Mouse (Mus musculus) limb, embryonic 12.5 days (tissue): ENCODE measurements at regions not wholly inside any gene's neighbourhood (a gene's known extent, or its start where the extent isn't known, plus 50 kb on each side); places are given as distances from the start of the nearest gene placed in this dataset.
A peak's percentile ranks its signal among the peaks of the same experiment; 100 is the strongest.

Experiments
- ATAC-seq: fragments of 200-750 bp; cut with Nextera tagmentation; 2 replicates; pipeline ENCODE4 v1.8.0; 2017; ENCODE audit warnings: low read depth, moderate TSS enrichment; ENCODE audit not compliant: insufficient number of reproducible peaks, insufficient read depth, low FRiP score, low TSS enrichment
- H3K27ac ChIP-seq: fragments of 300-500 bp; sonication (generic); 2 replicates; pipeline ENCODE4 v1.5.1; 2016; ENCODE audit warnings: mild to moderate bottlenecking, moderate library complexity
- H3K27me3 ChIP-seq: fragments of 300-500 bp; sonication (generic); 2 replicates; pipeline ENCODE4 v1.6.1; 2016; ENCODE audit warnings: mild to moderate bottlenecking, moderate library complexity
- H3K36me3 ChIP-seq: fragments of 300-500 bp; sonication (generic); 2 replicates; pipeline ENCODE4 v1.6.1; 2016; ENCODE audit warnings: mild to moderate bottlenecking, moderate library complexity
- H3K4me1 ChIP-seq: fragments of 300-500 bp; sonication (generic); replicated peaks from 2 replicates; pipeline ENCODE4 v1.6.1; 2016
- H3K4me2 ChIP-seq: fragments of 300-500 bp; sonication (generic); 2 replicates; pipeline ENCODE4 v1.6.1; 2016; ENCODE audit warnings: mild to moderate bottlenecking, moderate library complexity
- H3K4me3 ChIP-seq: fragments of 300-500 bp; sonication (generic); replicated peaks from 2 replicates; pipeline ENCODE4 v1.5.1; 2016; ENCODE audit warnings: mild to moderate bottlenecking
- H3K9ac ChIP-seq: fragments of 300-500 bp; sonication (generic); replicated peaks from 2 replicates; pipeline ENCODE4 v1.6.1; 2016; ENCODE audit warnings: mild to moderate bottlenecking, moderate library complexity
- H3K9me3 ChIP-seq: fragments of 300-500 bp; sonication (generic); 2 replicates; pipeline ENCODE4 v1.6.1; 2016; ENCODE audit warnings: mild to moderate bottlenecking, moderate library complexity
- WGBS: fragments of 180-500 bp; shearing (Covaris S2); methylation state at CpG from one replicate; pipeline ENCODE4 v1.1.7; 2016; 5-methylcytosine and 5-hydroxymethylcytosine counted together

DNA sequence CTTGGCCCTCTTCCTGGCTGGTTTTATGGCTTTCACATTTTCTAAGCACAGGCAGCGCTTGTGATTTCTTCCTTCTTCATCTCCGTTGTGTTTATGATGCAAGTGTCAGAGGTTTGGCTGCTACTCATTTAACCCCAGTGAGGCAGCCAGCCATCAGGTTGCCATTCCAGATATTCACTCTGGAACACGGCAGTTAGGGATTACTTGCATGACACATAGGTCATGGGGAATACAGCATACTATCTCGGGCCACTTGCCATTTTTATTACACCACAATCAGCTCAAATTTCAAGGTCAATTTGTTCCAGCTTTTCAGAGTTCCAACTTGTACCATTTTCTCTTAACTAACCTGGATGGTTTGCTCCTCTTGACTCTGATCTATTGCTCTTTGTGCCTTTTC is 223.7 kb upstream of the Ccdc54 start:
- Histone ChIP-seq H3K4me2 (no peak overlapping the region), H3K4me3 (no peak overlapping the region), H3K36me3 (no peaks in the 10 kb centered on the region), H3K9ac (no peak overlapping the region), H3K9me3 (no peaks in the 10 kb centered on the region), H3K4me1 (peaks cover 12% of the 10 kb centered on the region), H3K27ac (no peak overlapping the region), H3K27me3 (no peaks in the 10 kb centered on the region)
- WGBS: 14% methylated on average over 4 of the region's 4 CpGs
- ATAC-seq: no peak

DNA sequence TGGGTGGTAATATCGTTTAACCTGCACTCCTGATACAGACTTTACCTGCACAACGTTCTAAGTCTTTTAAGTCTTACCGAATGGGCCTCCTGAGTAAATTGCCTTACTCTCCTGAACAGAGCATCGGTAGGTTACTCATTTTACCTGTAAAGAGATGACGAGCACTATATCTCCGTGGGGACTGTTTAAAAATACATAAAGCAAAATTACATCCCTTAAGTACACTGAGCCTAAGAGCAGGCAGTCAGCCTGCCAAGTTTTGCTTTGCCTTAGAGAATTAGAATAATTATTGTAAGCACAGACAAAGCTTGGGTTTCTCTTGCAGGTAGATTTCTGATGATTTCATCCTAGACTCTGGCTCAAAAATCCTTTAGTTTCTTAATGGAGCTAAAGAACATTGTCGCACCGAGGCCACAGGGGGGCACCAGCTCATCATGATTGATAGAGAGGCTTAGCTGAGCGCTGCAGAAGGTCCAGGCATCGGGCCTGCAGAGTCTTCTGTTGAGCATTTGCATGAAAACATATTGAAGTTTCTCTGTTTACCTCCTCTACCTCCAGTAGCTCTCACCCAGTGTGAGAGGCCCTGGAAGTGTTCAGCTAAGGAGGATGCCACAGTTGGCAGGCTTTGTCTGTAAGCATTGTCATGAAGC is 208.3 kb upstream of the Ccdc54 start:
- H3K4me3 ChIP-seq: no peak overlapping the region
- H3K9ac ChIP-seq: no peak overlapping the region
- no peak overlapping the region for H3K4me2 ChIP-seq
- ATAC-seq: peak; percentile 71
- no peaks in the 10 kb centered on the region for H3K27me3 ChIP-seq
- no peaks in the 10 kb centered on the region for H3K9me3 ChIP-seq
- 45% methylated on average over 10 of the region's 10 CpGs for WGBS
- no peak overlapping the region for H3K27ac ChIP-seq
- 0 out of 2 replicates have a peak, but pooled peaks cover 3% of the 10 kb centered on the region for H3K4me1 ChIP-seq
- no peaks in the 10 kb centered on the region for H3K36me3 ChIP-seq

GRCm38 (mm10) chr16:50798095-50798494 is 207.1 kb upstream of the Ccdc54 start:
- Histone ChIP-seq H3K4me2 (no peak overlapping the region), H3K36me3 (no peaks in the 10 kb centered on the region), H3K27me3 (no peaks in the 10 kb centered on the region), H3K27ac (no peak overlapping the region), H3K4me3 (no peak overlapping the region), H3K9me3 (no peaks in the 10 kb centered on the region), H3K9ac (no peak overlapping the region), H3K4me1 (peaks cover 7% of the 10 kb centered on the region)
- 79% methylated on average over 6 of the region's 6 CpGs for WGBS
- no peak for ATAC-seq

GRCm38 (mm10) chr16:50792960-50793359 is 202.0 kb upstream of the Ccdc54 start:
- WGBS: 79% methylated on average over 2 of the region's 2 CpGs
- H3K36me3 ChIP-seq: no peaks in the 10 kb centered on the region
- H3K4me1 ChIP-seq: peaks cover 8% of the 10 kb centered on the region
- H3K4me2 ChIP-seq: no peak overlapping the region
- no peak overlapping the region for H3K9ac ChIP-seq
- no peak for ATAC-seq
- H3K27me3 ChIP-seq: no peaks in the 10 kb centered on the region
- no peaks in the 10 kb centered on the region for H3K9me3 ChIP-seq
- no peak overlapping the region for H3K4me3 ChIP-seq
- no peak overlapping the region for H3K27ac ChIP-seq

GRCm38 (mm10) chr16:50792506-50792905 is 201.6 kb upstream of the Ccdc54 start:
- Histone ChIP-seq H3K9ac (no peak overlapping the region), H3K36me3 (no peaks in the 10 kb centered on the region), H3K9me3 (no peaks in the 10 kb centered on the region), H3K4me2 (no peak overlapping the region), H3K27me3 (no peaks in the 10 kb centered on the region), H3K4me1 (peaks cover 8% of the 10 kb centered on the region), H3K27ac (no peak overlapping the region), H3K4me3 (no peak overlapping the region)
- no peak for ATAC-seq
- WGBS: 70% methylated on average over 2 of the region's 2 CpGs

GRCm38 (mm10) chr16:50788702-50789101 is 197.7 kb upstream of the Ccdc54 start:
- no peaks in the 10 kb centered on the region for H3K36me3 ChIP-seq
- H3K4me3 ChIP-seq: no peak overlapping the region
- H3K9me3 ChIP-seq: no peaks in the 10 kb centered on the region
- 88% methylated on average over 4 of the region's 4 CpGs for WGBS
- peaks cover 5% of the 10 kb centered on the region for H3K4me1 ChIP-seq
- H3K4me2 ChIP-seq: no peak overlapping the region
- no peak overlapping the region for H3K9ac ChIP-seq
- no peak for ATAC-seq
- H3K27me3 ChIP-seq: no peaks in the 10 kb centered on the region
- H3K27ac ChIP-seq: no peak overlapping the region

DNA sequence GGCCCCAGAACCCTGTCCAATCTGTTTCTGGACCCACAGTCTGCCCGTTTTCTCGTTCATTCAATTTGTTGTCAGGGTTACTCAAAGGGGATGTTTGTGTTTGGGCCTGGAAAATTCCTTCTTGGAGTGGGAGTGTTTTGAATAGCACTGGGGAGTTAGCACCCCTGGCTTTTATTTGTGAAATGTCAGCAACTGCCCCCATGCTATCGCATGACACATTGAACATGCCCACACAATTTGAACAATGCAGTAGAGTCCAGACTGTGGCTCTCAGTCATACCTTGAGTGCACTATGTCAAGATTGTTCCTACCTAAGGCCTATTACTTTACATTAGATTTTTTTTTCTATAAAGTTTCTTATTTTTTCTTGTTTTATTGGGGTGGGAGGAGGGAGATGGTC is 195.2 kb upstream of the Ccdc54 start:
- 82% methylated on average over 3 of the region's 3 CpGs for WGBS
- H3K4me1 ChIP-seq: peaks cover 3% of the 10 kb centered on the region; the same call in 1 of the 2 replicates
- ATAC-seq: no peak

GRCm38 (mm10) chr16:50785384-50785783 is 194.4 kb upstream of the Ccdc54 start:
- WGBS: 92% methylated on average over 1 of the region's 1 CpGs
- no peak for ATAC-seq
- Histone ChIP-seq H3K27ac (no peak overlapping the region), H3K9ac (no peak overlapping the region), H3K9me3 (0 out of 2 replicates have a peak, but pooled peaks cover 3% of the 10 kb centered on the region), H3K36me3 (no peaks in the 10 kb centered on the region), H3K4me2 (no peak overlapping the region), H3K4me1 (peaks cover 3% of the 10 kb centered on the region; the same call in 1 of the 2 replicates), H3K4me3 (no peak overlapping the region), H3K27me3 (no peaks in the 10 kb centered on the region)

More for the DNA sequence above, 195.2 kb upstream of the Ccdc54 start:
- no peak overlapping the region for H3K27ac ChIP-seq
- no peaks in the 10 kb centered on the region for H3K27me3 ChIP-seq
- H3K9ac ChIP-seq: no peak overlapping the region
- H3K36me3 ChIP-seq: no peaks in the 10 kb centered on the region
- H3K4me3 ChIP-seq: no peak overlapping the region
- 0 out of 2 replicates have a peak, but pooled peaks cover 3% of the 10 kb centered on the region for H3K9me3 ChIP-seq
- H3K4me2 ChIP-seq: no peak overlapping the region

GRCm38 (mm10) chr16:50784651-50785228 is 193.8 kb upstream of the Ccdc54 start:
- Histone ChIP-seq H3K9me3 (0 out of 2 replicates have a peak, but pooled peaks cover 3% of the 10 kb centered on the region), H3K4me3 (no peak overlapping the region), H3K27ac (0 out of 2 replicates have a peak overlapping the region, but pooled peaks have one; percentile 17), H3K4me1 (peaks cover 3% of the 10 kb centered on the region; the same call in 1 of the 2 replicates), H3K9ac (no peak overlapping the region), H3K4me2 (no peak overlapping the region), H3K36me3 (no peaks in the 10 kb centered on the region), H3K27me3 (no peaks in the 10 kb centered on the region)
- WGBS: 79% methylated on average over 3 of the region's 3 CpGs
- ATAC-seq: no peak

DNA sequence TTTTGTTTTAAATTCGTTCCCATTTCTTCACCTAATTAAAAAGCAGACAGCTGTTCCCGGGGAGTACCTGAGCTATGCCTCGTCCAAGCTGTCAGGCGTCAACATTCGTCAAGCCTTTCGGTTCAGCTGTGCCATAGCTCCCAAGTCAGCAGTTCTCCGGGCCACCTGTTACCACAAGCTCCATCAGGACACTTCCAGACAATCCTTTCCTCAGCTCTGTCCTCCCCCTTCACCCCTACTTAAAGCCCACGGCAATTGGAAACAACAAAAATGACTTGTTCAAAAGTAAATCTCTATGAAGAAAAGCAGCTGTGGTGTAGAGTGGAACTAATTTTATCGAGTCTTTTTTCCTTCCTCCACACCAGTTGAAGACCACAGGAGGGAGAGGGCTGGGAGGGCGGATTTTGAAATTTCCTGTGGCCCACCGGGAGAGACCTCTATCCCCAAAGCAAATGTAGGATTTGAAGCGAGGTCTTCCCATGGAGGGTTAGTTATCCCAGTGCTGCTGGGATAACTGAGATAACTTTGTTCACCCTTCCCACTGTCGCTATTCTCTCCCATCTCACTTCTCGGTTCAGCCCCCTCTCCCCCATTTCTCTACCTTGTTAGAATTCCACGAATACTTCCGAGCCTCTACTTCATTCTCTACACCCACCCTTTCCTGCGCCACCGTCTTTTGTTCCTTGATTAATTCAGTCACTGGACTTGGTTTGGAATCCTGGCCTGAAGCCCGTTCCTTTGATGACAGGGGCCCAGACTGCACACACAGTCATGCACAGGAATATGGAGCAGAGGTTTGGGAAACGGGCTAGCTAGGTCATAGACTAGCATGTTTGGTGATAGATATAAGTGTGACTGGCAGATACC is 193.1 kb upstream of the Ccdc54 start:
- Histone ChIP-seq H3K4me2 (no peak overlapping the region), H3K4me1 (peaks cover 3% of the 10 kb centered on the region; the same call in 1 of the 2 replicates), H3K27me3 (no peaks in the 10 kb centered on the region), H3K9me3 (0 out of 2 replicates have a peak, but pooled peaks cover 3% of the 10 kb centered on the region), H3K36me3 (no peaks in the 10 kb centered on the region), H3K27ac (0 out of 2 replicates have a peak overlapping the region, but pooled peaks have one; percentile 17), H3K9ac (no peak overlapping the region), H3K4me3 (no peak overlapping the region)
- peak; percentile 79 for ATAC-seq
- WGBS: 66% methylated on average over 20 of the region's 20 CpGs

DNA sequence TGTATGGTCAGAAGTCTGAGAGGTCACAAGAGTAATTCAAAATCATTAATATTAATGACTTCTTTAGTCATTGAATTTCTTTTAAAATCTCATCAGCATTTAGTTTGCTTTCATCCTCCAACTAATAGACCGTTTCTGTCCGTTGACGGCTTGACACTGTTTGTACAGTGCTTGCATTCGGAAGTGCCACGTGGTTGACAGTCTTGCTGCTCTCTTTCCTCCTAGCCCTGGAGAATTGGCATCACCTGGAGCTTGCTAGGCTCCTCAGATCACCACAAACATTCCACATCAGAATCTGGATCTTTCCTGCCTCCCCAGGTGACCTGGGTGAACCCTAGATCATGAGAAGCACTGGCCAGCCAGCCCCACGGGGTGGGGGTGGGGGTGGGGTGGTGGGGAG is 192.3 kb upstream of the Ccdc54 start:
- H3K4me2 ChIP-seq: no peak overlapping the region
- no peaks in the 10 kb centered on the region for H3K36me3 ChIP-seq
- H3K9me3 ChIP-seq: 0 out of 2 replicates have a peak, but pooled peaks cover 3% of the 10 kb centered on the region
- no peak for ATAC-seq
- peaks cover 3% of the 10 kb centered on the region; the same call in 1 of the 2 replicates for H3K4me1 ChIP-seq
- whole genome bisulfite sequencing: 60% methylated on average over 6 of the region's 6 CpGs
- no peaks in the 10 kb centered on the region for H3K27me3 ChIP-seq
- H3K9ac ChIP-seq: no peak overlapping the region
- H3K4me3 ChIP-seq: no peak overlapping the region
- H3K27ac ChIP-seq: no peak overlapping the region
